Mouse (Mus musculus): ENCODE measurements around the gene Osm. TPM values are rescaled to one million over a fixed set of nuclear protein-coding genes. Genes with fewer than 3 reads are reported as not detected.

Gene Osm
- total and polyA plus RNA-seq, 3 experiments = 0.13 to 0.14 (median 0.14) TPM

GRCm38 (mm10) chr11:4238167-4238566, 1.9 kb downstream of the Osm start:
- Histone ChIP-seq H3K27ac (no peak overlapping the region), H3K27me3 (ENCODE audit: control insufficient read depth, insufficient read depth, low read length) (no peaks in the 10 kb centered on the region; the same call in 1 of the 2 replicates), H3K36me3 (ENCODE audit: control insufficient read depth, insufficient read depth, low read length) (no peaks in the 10 kb centered on the region), H3K4me3 (no peak overlapping the region), H3K79me2 (replicated peaks; ENCODE audit: control insufficient read depth, insufficient read depth, low read length) (no peaks in the 10 kb centered on the region), H3K4me1 (ENCODE audit: control insufficient read depth, insufficient read depth, low read length) (no peaks in the 10 kb centered on the region), H3K9ac (ENCODE audit: low read depth, low read length) (no peak overlapping the region)
- TF ChIP-seq EP300 (IDR thresholded peaks at IDR 0.05; ENCODE audit: insufficient read depth, low read depth, low read length) (no peak), CTCF (IDR thresholded peaks at IDR 0.05) (no peak)
- WGBS = 88% methylated on average over 6 of the region's 6 CpGs
- no peak for DNase-seq
- intact Hi-C loops (cut with DNase I) = no loop called here

GRCm38 (mm10) chr11:4239691-4240090, 3.5 kb downstream of the Osm start:
- Histone ChIP-seq H3K36me3 (ENCODE audit: control insufficient read depth, insufficient read depth, low read length) (no peaks in the 10 kb centered on the region), H3K9ac (ENCODE audit: low read depth, low read length) (no peak overlapping the region), H3K27me3 (ENCODE audit: control insufficient read depth, insufficient read depth, low read length) (no peaks in the 10 kb centered on the region; the same call in 1 of the 2 replicates), H3K79me2 (replicated peaks; ENCODE audit: control insufficient read depth, insufficient read depth, low read length) (no peaks in the 10 kb centered on the region), H3K27ac (no peak overlapping the region), H3K4me1 (ENCODE audit: control insufficient read depth, insufficient read depth, low read length) (no peaks in the 10 kb centered on the region), H3K4me3 (no peak overlapping the region)
- no peak for DNase-seq
- WGBS = 89% methylated on average over 23 of the region's 23 CpGs
- intact Hi-C loops (cut with DNase I) = no loop called here
- no peak for TF ChIP-seq POLR2A (IDR thresholded peaks at IDR 0.05; ENCODE audit: insufficient read depth, low read depth, low read length)
- TF ChIP-seq EP300 (IDR thresholded peaks at IDR 0.05; ENCODE audit: insufficient read depth, low read depth, low read length) = no peak
- TF ChIP-seq CTCF (IDR thresholded peaks at IDR 0.05) = no peak

- DNase-seq = no peak
- Histone ChIP-seq H3K27me3 (ENCODE audit: control insufficient read depth, insufficient read depth, low read length) (no peaks in the 10 kb centered on the region; the same call in 1 of the 2 replicates), H3K79me2 (replicated peaks; ENCODE audit: control insufficient read depth, insufficient read depth, low read length) (no peaks in the 10 kb centered on the region), H3K27ac (no peak overlapping the region), H3K36me3 (ENCODE audit: control insufficient read depth, insufficient read depth, low read length) (no peaks in the 10 kb centered on the region), H3K4me3 (no peak overlapping the region), H3K9ac (ENCODE audit: low read depth, low read length) (no peak overlapping the region), H3K4me1 (ENCODE audit: control insufficient read depth, insufficient read depth, low read length) (no peaks in the 10 kb centered on the region)
- intact Hi-C loops (cut with DNase I) = no loop called here
- no peak for TF ChIP-seq EP300 (IDR thresholded peaks at IDR 0.05; ENCODE audit: insufficient read depth, low read depth, low read length)
- no peak for TF ChIP-seq POLR2A (IDR thresholded peaks at IDR 0.05; ENCODE audit: insufficient read depth, low read depth, low read length)
- TF ChIP-seq CTCF (IDR thresholded peaks at IDR 0.05) = no peak
- 44% methylated on average over 7 of the region's 7 CpGs for WGBS
Observed at GRCm38 (mm10) chr11:4240151-4240550, 3.9 kb downstream of the Osm start.

- H3K36me3 ChIP-seq (ENCODE audit: control insufficient read depth, insufficient read depth, low read length) = no peaks in the 10 kb centered on the region
- no peak for DNase-seq
- no peak for TF ChIP-seq POLR2A (IDR thresholded peaks at IDR 0.05; ENCODE audit: insufficient read depth, low read depth, low read length)
- TF ChIP-seq CTCF (IDR thresholded peaks at IDR 0.05) = no peak
- TF ChIP-seq EP300 (IDR thresholded peaks at IDR 0.05; ENCODE audit: insufficient read depth, low read depth, low read length) = no peak
- H3K27me3 ChIP-seq (ENCODE audit: control insufficient read depth, insufficient read depth, low read length) = no peaks in the 10 kb centered on the region; the same call in 1 of the 2 replicates
- H3K4me1 ChIP-seq (ENCODE audit: control insufficient read depth, insufficient read depth, low read length) = no peaks in the 10 kb centered on the region
- intact Hi-C loops (cut with DNase I) = no loop called here
- no peak overlapping the region for H3K27ac ChIP-seq
- no peaks in the 10 kb centered on the region for H3K79me2 ChIP-seq (replicated peaks; ENCODE audit: control insufficient read depth, insufficient read depth, low read length)
- H3K9ac ChIP-seq (ENCODE audit: low read depth, low read length) = no peak overlapping the region
- H3K4me3 ChIP-seq = no peak overlapping the region
- WGBS = 70% methylated on average over 4 of the region's 4 CpGs
Observed at GRCm38 (mm10) chr11:4241180-4241579, 5.0 kb downstream of the Osm start.

GRCm38 (mm10) chr11:4246126-4246525, 9.9 kb downstream of the Osm start:
- H3K9ac ChIP-seq (ENCODE audit: low read depth, low read length) = no peak overlapping the region
- H3K36me3 ChIP-seq (ENCODE audit: control insufficient read depth, insufficient read depth, low read length) = no peaks in the 10 kb centered on the region
- 55% methylated on average over 6 of the region's 6 CpGs for WGBS
- H3K27ac ChIP-seq = no peak overlapping the region
- intact Hi-C loops (cut with DNase I) = no loop called here
- TF ChIP-seq EP300 (IDR thresholded peaks at IDR 0.05; ENCODE audit: insufficient read depth, low read depth, low read length) = no peak
- TF ChIP-seq POLR2A (IDR thresholded peaks at IDR 0.05; ENCODE audit: insufficient read depth, low read depth, low read length) = no peak
- no peak for TF ChIP-seq CTCF (IDR thresholded peaks at IDR 0.05)
- H3K27me3 ChIP-seq (ENCODE audit: control insufficient read depth, insufficient read depth, low read length) = no peaks in the 10 kb centered on the region
- H3K4me1 ChIP-seq (ENCODE audit: control insufficient read depth, insufficient read depth, low read length) = no peaks in the 10 kb centered on the region
- no peak for DNase-seq
- H3K79me2 ChIP-seq (replicated peaks; ENCODE audit: control insufficient read depth, insufficient read depth, low read length) = no peaks in the 10 kb centered on the region
- no peak overlapping the region for H3K4me3 ChIP-seq

- no peaks in the 10 kb centered on the region for H3K79me2 ChIP-seq (replicated peaks; ENCODE audit: control insufficient read depth, insufficient read depth, low read length)
- no peaks in the 10 kb centered on the region for H3K4me1 ChIP-seq (ENCODE audit: control insufficient read depth, insufficient read depth, low read length)
- 64% methylated on average over 4 of the region's 4 CpGs for WGBS
- TF ChIP-seq POLR2A (IDR thresholded peaks at IDR 0.05; ENCODE audit: insufficient read depth, low read depth, low read length) = no peak
- TF ChIP-seq EP300 (IDR thresholded peaks at IDR 0.05; ENCODE audit: insufficient read depth, low read depth, low read length) = no peak
- no peak for TF ChIP-seq CTCF (IDR thresholded peaks at IDR 0.05)
- no peaks in the 10 kb centered on the region for H3K27me3 ChIP-seq (ENCODE audit: control insufficient read depth, insufficient read depth, low read length)
- no peaks in the 10 kb centered on the region for H3K36me3 ChIP-seq (ENCODE audit: control insufficient read depth, insufficient read depth, low read length)
- intact Hi-C loops (cut with DNase I) = no loop called here
- no peak overlapping the region for H3K4me3 ChIP-seq
- no peak overlapping the region for H3K9ac ChIP-seq (ENCODE audit: low read depth, low read length)
- DNase-seq = no peak
- no peak overlapping the region for H3K27ac ChIP-seq
Observed at GRCm38 (mm10) chr11:4246623-4247022, 10.4 kb downstream of the Osm start.
